Mouse (Mus musculus): ENCODE results near the gene Mta1. TPM values are rescaled to one million over a fixed set of nuclear protein-coding genes. Genes with fewer than 3 reads are reported as not detected.

The Mta1 gene
- polyA plus RNA-seq, 1 experiment = 100 TPM

- H3K27ac ChIP-seq (ENCODE audit: insufficient read depth, low read length) = no peak within 1 kb of the TSS
- peaks cover 16% of the 10 kb centered on the region for H3K4me1 ChIP-seq (ENCODE audit: control insufficient read depth, insufficient read depth, low read length)
- no peaks in the 10 kb centered on the region for H3K36me3 ChIP-seq (ENCODE audit: control insufficient read depth, insufficient read depth, low read length, poor library complexity, severe bottlenecking)
- TF ChIP-seq POLR2A (IDR thresholded peaks at IDR 0.05; ENCODE audit: insufficient read depth, low read length) = no peak
- TF ChIP-seq CTCF (IDR thresholded peaks at IDR 0.05; ENCODE audit: low read depth, low read length) = peak; percentile 82
- no peak for TF ChIP-seq EP300 (IDR thresholded peaks at IDR 0.05; ENCODE audit: insufficient read depth, low read depth, low read length)
- no peak within 1 kb of the TSS for H3K9ac ChIP-seq (ENCODE audit: low read depth, poor library complexity, severe bottlenecking)
- H3K9me3 ChIP-seq (replicated peaks; ENCODE audit: control insufficient read depth, insufficient read depth, low read length, poor library complexity, severe bottlenecking) = no peaks in the 10 kb centered on the region
- H3K4me3 ChIP-seq (ENCODE audit: low read depth, low read length) = peak within 1 kb of the TSS; percentile 36
- H3K27me3 ChIP-seq (ENCODE audit: control insufficient read depth, insufficient read depth, low read length, poor library complexity, severe bottlenecking) = no peaks in the 10 kb centered on the region
Measured at GRCm38 (mm10) chr12:113146112-113147057, 48.3 kb downstream of the Mta1 start, which contains the start of gene Crip1. Gene Crip1, plus strand, starts transcription at chr12:113146316.

GRCm38 (mm10) chr12:113147481-113147880, 49.4 kb downstream of the Mta1 start:
- Histone ChIP-seq H3K9me3 (replicated peaks; ENCODE audit: control insufficient read depth, insufficient read depth, low read length, poor library complexity, severe bottlenecking) (no peaks in the 10 kb centered on the region), H3K27ac (ENCODE audit: insufficient read depth, low read length) (no peak overlapping the region), H3K4me1 (ENCODE audit: control insufficient read depth, insufficient read depth, low read length) (peaks cover 11% of the 10 kb centered on the region), H3K36me3 (ENCODE audit: control insufficient read depth, insufficient read depth, low read length, poor library complexity, severe bottlenecking) (no peaks in the 10 kb centered on the region), H3K4me3 (ENCODE audit: low read depth, low read length) (no peak overlapping the region), H3K9ac (ENCODE audit: low read depth, poor library complexity, severe bottlenecking) (no peak overlapping the region), H3K27me3 (ENCODE audit: control insufficient read depth, insufficient read depth, low read length, poor library complexity, severe bottlenecking) (no peaks in the 10 kb centered on the region)
- TF ChIP-seq EP300 (IDR thresholded peaks at IDR 0.05; ENCODE audit: insufficient read depth, low read depth, low read length) = no peak
- TF ChIP-seq CTCF (IDR thresholded peaks at IDR 0.05; ENCODE audit: low read depth, low read length) = no peak
- TF ChIP-seq POLR2A (IDR thresholded peaks at IDR 0.05; ENCODE audit: insufficient read depth, low read length) = no peak

DNA sequence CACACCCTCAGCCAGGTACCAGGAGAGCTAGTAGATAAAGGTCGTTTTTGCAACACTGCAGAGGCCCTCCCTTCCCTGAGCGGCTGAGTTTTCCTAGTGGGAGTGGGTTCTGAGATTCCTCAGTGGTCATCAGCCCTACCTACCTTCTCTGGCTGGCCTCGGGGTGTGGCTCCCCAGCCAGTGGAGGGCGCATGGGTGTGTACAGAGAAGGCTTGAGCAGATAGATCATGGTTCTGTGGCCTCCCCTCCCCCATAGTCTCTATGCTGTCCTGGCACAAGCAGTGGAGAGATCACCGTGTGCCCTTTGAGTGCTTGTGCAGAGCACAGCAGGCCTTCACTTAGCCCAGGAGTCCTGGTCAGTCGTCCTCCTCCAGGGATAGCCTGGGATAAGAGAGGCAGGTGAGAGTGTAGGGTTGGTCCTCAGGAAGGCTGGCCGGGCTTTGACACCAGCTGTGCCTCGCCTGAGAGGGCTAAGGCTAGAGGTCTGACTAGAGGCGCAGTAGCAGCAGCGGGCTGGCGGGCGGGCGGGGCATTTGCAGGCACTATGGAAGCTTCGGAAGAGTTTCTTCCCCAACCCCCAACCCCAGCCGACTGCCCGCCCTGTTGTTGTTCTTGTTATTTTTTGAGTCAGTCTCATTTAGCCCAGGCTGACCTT, 50.4 kb downstream of the Mta1 start:
- H3K4me3 ChIP-seq (ENCODE audit: low read depth, low read length) = no peak overlapping the region
- no peak overlapping the region for H3K9ac ChIP-seq (ENCODE audit: low read depth, poor library complexity, severe bottlenecking)
- H3K4me1 ChIP-seq (ENCODE audit: control insufficient read depth, insufficient read depth, low read length) = peaks cover 11% of the 10 kb centered on the region
- no peaks in the 10 kb centered on the region for H3K9me3 ChIP-seq (replicated peaks; ENCODE audit: control insufficient read depth, insufficient read depth, low read length, poor library complexity, severe bottlenecking)
- TF ChIP-seq EP300 (IDR thresholded peaks at IDR 0.05; ENCODE audit: insufficient read depth, low read depth, low read length) (0 out of 2 replicates have a peak, but pooled peaks have one; percentile 73), POLR2A (IDR thresholded peaks at IDR 0.05; ENCODE audit: insufficient read depth, low read length) (no peak), CTCF (IDR thresholded peaks at IDR 0.05; ENCODE audit: low read depth, low read length) (peak; percentile 59)
- H3K27me3 ChIP-seq (ENCODE audit: control insufficient read depth, insufficient read depth, low read length, poor library complexity, severe bottlenecking) = no peaks in the 10 kb centered on the region
- H3K27ac ChIP-seq (ENCODE audit: insufficient read depth, low read length) = no peak overlapping the region
- no peaks in the 10 kb centered on the region for H3K36me3 ChIP-seq (ENCODE audit: control insufficient read depth, insufficient read depth, low read length, poor library complexity, severe bottlenecking)

GRCm38 (mm10) chr12:113149341-113149740, 51.3 kb downstream of the Mta1 start:
- Histone ChIP-seq H3K27ac (ENCODE audit: insufficient read depth, low read length) (no peak overlapping the region), H3K9ac (ENCODE audit: low read depth, poor library complexity, severe bottlenecking) (no peak overlapping the region), H3K36me3 (ENCODE audit: control insufficient read depth, insufficient read depth, low read length, poor library complexity, severe bottlenecking) (no peaks in the 10 kb centered on the region), H3K4me3 (ENCODE audit: low read depth, low read length) (no peak overlapping the region), H3K9me3 (replicated peaks; ENCODE audit: control insufficient read depth, insufficient read depth, low read length, poor library complexity, severe bottlenecking) (no peaks in the 10 kb centered on the region), H3K27me3 (ENCODE audit: control insufficient read depth, insufficient read depth, low read length, poor library complexity, severe bottlenecking) (no peaks in the 10 kb centered on the region), H3K4me1 (ENCODE audit: control insufficient read depth, insufficient read depth, low read length) (peaks cover 7% of the 10 kb centered on the region)
- no peak for TF ChIP-seq CTCF (IDR thresholded peaks at IDR 0.05; ENCODE audit: low read depth, low read length)
- no peak for TF ChIP-seq POLR2A (IDR thresholded peaks at IDR 0.05; ENCODE audit: insufficient read depth, low read length)
- no peak for TF ChIP-seq EP300 (IDR thresholded peaks at IDR 0.05; ENCODE audit: insufficient read depth, low read depth, low read length)

DNA sequence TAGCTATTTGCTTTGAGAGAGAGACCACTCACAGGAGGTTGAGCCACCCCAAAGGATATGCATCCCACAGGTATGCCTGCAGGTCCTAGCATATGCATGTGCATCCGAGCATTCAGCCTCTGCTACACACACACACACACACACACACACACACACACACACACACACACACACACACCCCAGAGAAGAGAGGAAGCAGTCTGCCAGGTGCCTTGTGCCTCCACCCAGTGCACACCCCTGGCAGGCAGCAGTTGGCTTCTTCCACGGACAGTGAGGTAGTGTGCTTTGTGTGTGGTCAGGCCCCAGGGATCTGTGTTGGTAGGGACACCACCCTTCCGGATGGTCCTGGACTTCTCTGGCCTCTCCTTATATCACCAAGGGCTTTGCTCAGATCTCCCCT, 51.8 kb downstream of the Mta1 start:
- H3K4me1 ChIP-seq (ENCODE audit: control insufficient read depth, insufficient read depth, low read length) = peaks cover 7% of the 10 kb centered on the region
- TF ChIP-seq EP300 (IDR thresholded peaks at IDR 0.05; ENCODE audit: insufficient read depth, low read depth, low read length) = no peak
- no peak for TF ChIP-seq POLR2A (IDR thresholded peaks at IDR 0.05; ENCODE audit: insufficient read depth, low read length)
- no peak for TF ChIP-seq CTCF (IDR thresholded peaks at IDR 0.05; ENCODE audit: low read depth, low read length)
- H3K36me3 ChIP-seq (ENCODE audit: control insufficient read depth, insufficient read depth, low read length, poor library complexity, severe bottlenecking) = no peaks in the 10 kb centered on the region
- no peak overlapping the region for H3K4me3 ChIP-seq (ENCODE audit: low read depth, low read length)
- H3K27ac ChIP-seq (ENCODE audit: insufficient read depth, low read length) = no peak overlapping the region
- no peak overlapping the region for H3K9ac ChIP-seq (ENCODE audit: low read depth, poor library complexity, severe bottlenecking)
- no peaks in the 10 kb centered on the region for H3K27me3 ChIP-seq (ENCODE audit: control insufficient read depth, insufficient read depth, low read length, poor library complexity, severe bottlenecking)
- no peaks in the 10 kb centered on the region for H3K9me3 ChIP-seq (replicated peaks; ENCODE audit: control insufficient read depth, insufficient read depth, low read length, poor library complexity, severe bottlenecking)
